Mouse (Mus musculus) heart, adult 2 months (tissue): ENCODE data around the gene Olfr441.

Experiments used
- CTCF ChIP-seq: fragments of 200-600 bp; IDR thresholded peaks from 2 replicates; pipeline ENCODE4 v1.8.1; 2022; ENCODE audit warnings: antibody characterized with exemption, mild to moderate bottlenecking, moderate library complexity
- EP300 ChIP-seq: fragments of 200-500 bp; IDR thresholded peaks from 2 replicates; pipeline ENCODE4 v1.6.1; 2011; ENCODE audit warnings: low read depth, low read length, control low read depth; ENCODE audit not compliant: insufficient read depth
- POLR2A ChIP-seq: fragments of 200-500 bp; IDR thresholded peaks from 2 replicates; pipeline ENCODE4 v1.6.1; 2011; ENCODE audit warnings: mild to moderate bottlenecking, low read depth, low read length, control low read depth; ENCODE audit not compliant: insufficient read depth

- TF ChIP-seq CTCF (peak; percentile 58), EP300 (no peak), POLR2A (no peak)
These were observed 27.4 kb upstream of the Olfr441 start for GRCm38 (mm10) chr6:43078750-43079149.
